Mouse (Mus musculus): Measurements from ENCODE around the gene Kif3b.
"Not testable (repeated sequence)": the region's sequence is repeated elsewhere in the genome, so short reads cannot be mapped to it uniquely, and the experiment has no call there.

Gene Kif3b

DNA sequence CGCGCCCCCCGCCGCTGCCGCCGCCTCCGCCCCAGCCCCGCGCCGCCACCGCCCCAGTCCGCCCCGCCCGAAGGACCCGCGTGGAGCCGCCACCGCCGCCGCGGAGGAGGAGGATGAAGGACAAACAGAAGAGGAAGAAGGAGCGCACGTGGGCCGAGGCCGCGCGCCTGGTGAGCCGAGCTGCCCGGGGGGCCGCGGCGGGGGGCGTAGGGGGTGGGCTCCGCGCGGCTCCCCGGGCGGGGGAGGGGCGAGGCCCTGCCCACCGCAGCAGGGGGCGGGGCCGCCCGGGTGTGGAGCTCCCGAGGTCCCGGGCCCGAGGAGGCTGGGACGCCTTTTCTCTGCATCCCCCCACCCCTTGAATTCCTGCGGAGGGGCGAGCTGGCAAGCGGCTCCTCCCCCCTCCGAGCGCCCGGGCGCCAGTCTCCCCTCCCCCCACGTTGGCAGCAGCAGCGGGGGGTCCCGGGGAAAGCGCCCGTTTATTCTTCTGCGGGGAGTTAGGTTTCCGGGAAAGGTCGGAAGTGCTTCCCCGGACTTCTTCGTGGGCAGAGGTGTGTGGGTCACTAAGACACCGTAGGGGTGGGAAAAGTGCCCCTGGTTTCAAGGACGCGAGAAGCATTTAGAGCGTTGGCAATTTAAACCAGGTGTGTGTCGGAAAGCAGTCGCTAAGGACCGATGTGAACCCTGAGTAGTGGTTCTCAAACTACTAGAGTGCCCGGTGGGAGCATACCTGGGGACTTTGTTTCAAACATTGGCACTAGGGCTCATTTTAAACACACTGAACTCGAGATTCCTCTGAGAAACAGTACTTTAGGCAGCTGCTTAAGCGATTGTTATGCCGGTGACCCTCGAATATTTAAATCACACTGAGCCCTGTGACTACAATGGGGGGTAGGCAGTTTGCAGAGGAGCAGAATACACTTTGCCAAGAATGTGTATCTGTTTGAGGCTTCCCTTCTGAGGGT is 55.3 kb downstream of the Kif3b start:
- no peak for DNase-seq (ENCODE audit: low read depth)

DNA sequence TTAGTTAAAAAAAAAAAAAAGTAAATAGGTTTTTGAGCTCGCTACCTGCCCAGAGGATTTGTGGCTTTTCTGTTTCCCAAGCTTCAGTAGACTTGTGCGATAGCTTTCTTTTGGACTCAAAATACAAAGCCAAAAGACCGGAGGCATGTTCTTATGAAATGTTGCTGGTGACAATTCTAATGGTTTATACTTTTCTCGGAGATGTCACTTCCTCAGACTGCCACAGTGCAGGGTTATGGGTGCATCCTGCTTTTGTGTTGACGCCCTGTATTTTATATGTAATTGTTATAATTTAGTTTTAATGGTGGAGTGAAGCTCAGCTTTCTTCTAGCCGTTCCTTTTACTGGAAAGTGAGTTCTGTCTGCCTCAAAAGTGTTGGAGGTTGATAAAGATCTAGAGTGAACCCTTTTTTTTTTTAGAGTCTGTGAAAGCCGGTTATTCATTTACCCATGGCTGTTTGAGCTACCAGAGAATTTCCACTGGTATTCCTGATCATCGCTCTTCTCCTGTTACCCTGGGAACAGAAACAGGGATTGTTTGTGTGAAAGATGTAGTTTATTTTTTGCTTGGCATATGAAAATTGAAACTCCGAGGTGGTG is 56.1 kb downstream of the Kif3b start:
- DNase-seq (ENCODE audit: low read depth), result no peak

DNA sequence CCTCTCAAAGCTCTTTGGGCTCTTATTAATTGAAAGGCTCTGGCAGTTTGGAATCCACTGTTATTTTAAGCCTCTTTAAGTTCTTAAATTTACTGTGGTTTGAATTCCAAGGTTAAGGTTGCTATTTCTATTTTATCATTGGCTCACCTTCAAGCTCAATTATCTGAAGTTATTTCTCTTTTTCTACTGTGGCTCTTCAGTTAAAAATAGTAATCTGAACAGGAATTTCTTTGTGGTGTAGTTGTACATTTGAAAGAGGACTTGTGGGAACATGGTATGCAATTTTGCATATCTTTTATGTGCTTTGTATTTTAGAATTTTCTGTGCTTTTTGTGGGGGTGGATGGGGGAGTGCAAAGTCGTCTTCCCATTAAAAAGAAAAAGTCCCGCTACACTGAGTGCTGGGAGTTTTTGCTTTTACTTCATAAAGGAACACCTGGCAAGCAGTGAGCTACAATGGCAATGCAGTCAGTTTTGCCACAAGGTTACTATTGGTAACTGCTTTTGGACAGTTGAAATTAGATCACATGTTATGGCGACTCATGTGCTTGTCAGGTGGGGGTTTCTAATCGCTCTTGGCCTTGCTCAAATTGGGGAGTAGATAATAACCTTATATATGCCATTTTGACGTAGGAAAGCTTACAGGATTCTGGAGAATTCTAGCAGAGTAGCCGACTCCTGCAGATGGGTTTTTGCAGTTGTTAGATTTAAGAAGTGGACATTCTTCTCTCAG is 57.1 kb downstream of the Kif3b start:
- DNase-seq (ENCODE audit: low read depth), result no peak

DNA sequence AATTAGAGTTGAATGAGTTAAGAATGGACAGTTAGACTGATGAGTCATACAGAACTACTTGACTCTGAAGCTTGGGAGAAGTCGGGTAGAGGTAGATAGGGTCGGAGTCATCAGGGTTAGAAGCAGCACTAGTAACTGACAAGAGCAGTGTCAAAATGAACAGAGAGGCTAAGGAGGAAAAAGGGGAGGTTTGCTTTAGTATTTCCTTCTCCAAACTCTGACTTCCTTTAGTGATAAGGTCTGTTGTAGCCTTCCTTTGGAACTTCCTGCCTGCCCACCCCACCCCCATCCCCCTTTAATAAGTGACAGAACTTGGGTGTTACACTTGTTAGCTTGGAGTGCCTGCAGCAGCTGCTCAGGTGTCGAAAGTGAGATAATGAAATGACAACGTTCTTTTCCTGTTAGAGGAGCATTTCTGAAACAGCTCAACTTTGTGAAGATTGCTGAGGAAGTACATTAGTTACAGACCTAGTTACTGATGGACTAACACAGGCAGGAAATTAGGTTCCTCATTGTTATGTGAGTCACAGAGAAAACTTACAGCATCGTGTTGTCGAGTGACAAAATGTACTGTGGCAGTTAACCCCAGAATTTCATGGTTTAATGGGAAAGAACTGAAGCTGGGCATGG is 59.5 kb downstream of the Kif3b start:
- no peak for DNase-seq (ENCODE audit: low read depth)

DNA sequence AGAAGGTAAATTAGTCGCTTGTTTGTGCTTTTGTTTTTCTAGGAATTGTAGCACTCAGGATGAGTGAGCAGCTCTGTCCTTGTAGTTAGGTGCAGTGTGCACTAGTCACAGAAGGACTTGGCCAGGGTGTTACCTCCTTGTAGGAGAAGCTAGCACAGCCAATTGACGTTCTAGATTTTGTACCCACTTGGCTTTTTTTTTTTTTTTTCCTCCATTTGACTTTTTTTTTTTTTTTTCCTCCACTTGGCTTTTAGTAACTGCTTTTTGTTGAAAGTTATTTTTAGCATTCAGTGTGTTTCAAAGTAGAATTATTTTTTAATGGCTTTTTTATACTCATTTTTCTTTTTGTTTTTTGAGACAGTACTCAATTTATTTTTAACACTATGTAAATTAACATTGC is 63.4 kb downstream of the Kif3b start:
- no peak for DNase-seq (ENCODE audit: low read depth)

DNA sequence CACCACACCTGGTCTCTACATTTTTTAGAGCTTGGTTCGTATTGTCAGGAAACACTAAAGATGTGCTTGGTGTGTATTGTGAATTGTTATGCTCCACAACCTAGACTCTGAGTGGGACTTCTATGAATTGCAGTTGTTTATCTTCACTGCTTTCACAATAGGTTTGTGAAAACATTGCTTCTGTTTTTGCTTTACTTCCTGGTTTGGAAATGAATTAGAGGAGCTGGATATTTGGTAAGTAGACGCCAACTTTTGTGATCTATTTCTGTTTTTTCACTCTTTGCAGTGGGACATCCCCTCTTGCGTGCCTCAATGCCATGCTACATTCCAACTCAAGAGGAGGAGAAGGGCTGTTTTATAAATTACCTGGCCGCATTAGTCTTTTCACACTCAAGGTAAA is 65.6 kb downstream of the Kif3b start:
- no peak for DNase-seq (ENCODE audit: low read depth)

DNA sequence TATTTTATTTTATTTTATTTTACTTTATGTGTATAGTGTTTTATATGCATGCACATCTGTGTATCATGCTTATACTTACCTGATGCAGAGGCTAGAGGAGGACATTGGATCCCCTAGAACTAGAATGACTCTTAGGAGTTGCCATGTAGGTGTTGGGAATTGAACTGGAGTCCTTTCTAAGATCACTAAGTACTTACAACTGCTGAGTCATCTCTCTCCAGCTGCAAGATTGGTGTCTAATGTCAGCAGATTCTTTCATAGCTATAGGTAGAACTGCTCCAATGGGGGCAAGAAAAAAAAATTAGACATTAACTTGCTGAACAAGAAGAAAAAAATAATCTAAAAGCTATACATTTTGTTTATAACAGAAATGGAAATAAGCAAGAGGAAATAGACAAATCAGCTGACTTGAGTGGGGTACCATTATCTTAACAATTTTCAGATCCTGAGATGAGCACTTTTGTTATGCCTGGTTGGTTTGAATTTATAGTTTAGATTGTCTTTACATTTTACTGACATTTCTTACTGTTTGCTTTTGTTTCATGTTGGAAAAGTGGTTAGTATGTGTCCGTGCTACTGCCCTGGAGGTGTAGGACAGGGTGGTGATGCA is 70.0 kb downstream of the Kif3b start:
- DNase-seq (ENCODE audit: low read depth), result no peak

DNA sequence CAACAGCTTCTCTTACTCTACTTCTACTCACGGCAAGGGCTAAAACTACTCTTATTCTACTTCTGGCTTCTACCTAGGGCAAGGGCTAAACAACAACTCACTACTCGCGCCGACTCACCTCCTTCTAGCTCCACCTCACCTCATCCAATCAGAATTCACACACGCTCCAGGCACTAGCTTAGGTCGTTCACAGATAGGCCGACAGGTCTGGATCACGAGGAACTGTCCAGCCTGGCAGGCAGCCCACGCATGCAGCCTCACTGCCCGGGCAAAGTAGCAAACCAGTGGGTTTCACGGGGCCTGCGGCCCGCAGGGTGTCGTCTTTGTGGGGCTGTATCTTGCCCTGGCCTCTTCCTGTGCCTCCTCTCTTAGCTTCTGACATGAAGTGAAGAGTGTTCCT is 73.3 kb downstream of the Kif3b start:
- DNase-seq (ENCODE audit: low read depth), result not testable (repeated sequence)

DNA sequence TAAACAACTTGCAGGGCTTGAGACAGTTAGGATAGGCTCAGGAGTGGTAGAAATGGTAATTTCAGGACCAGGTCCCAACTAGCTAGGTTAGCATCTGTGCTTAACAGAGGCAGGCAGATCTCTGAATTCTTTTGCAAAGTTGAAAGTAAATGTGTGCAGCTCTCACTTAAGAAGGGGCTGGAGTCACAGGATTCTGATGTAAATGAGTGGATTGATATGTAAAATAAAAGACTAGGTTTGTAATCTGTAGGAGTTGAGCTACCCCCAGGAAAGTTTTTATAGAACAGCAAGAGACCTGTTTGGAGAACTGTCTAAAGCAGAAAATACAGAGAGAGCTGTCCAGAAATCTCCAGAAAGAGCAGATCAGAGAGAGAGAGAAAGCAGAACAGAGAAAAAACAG is 79.7 kb downstream of the Kif3b start:
- DNase-seq (ENCODE audit: low read depth), result no peak

DNA sequence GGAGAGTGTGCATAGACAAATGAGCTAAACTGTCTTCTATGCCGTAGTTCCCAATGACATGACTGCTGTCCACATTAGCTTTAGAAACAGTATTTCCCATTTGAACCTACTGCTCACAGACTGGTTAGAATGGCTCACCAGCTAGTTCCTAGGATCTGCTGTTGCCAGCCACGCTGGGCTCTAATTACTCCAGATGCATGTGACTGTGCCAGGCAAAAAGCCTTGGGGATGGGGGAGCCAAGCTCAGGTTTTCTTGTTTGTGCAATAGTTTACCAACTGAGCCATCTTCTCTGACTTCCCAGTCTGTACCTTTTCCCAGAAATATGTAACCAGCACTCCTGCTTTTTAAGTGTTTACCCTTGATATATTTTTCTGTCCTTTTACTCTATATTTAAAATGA is 84.2 kb downstream of the Kif3b start:
- DNase-seq (ENCODE audit: low read depth), result no peak

DNA sequence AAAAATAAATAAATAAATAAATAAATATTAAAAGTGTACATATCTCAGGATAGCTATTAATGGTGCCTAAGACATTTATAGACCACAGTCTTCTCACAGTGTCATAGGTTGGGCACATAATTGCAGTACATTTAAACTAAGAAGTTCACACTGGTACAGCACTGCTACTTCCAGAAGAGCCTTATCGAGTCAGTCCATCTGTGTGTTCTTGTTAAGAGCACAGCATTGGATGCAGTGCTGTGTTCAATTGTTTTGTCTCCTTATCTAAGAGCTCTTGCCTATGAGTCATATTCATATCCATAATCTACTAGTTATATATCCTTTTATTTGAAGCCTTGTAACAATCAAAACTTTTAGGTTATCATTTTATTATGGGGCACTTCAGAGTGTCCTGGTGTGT is 89.3 kb downstream of the Kif3b start:
- DNase-seq (ENCODE audit: low read depth), result no peak
